In the genomic region with DNA sequence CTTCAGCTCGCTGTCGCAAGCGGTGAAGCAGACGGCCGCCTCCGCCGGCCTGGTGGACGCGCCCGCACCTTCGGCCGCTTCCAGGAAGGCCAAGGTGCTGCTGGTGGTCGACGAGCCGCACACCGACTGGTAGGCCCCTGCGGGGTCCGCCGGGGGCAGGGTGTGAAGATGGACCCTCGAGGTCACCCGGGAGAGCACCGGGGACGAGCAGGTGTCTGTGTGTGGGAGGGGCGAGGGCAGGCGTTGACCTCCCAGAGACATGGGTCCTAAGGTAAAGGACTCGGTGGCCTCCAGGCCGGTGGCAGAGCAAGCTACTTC, we compare ENCODE assay signal across 8 mouse cellular contexts. TPM values are rescaled to one million over a fixed set of nuclear protein-coding genes. Genes with fewer than 3 reads are reported as not detected.
DNase-seq lines count a peak whose midpoint lies in the region; ATAC-seq lines count a peak whose summit lies in the region.

No protein-coding gene starts in this region.

- H3K4me3 ChIP-seq in heart, embryonic 15.5 days: peak overlapping the region; percentile 67
- peak overlapping the region; percentile 72 for H3K4me3 ChIP-seq in forebrain, embryonic 14.5 days (ENCODE audit: low read depth, low read length)
- peak overlapping the region; percentile 58 for H3K4me3 ChIP-seq in liver, embryonic 16.5 days (ENCODE audit: low read depth, low read length)

- H3K27me3 ChIP-seq in heart, embryonic 15.5 days: peaks cover 51% of the 10 kb centered on the region
- H3K27me3 ChIP-seq in forebrain, embryonic 14.5 days (replicated peaks; ENCODE audit: control insufficient read depth, insufficient read depth, low read length): no peaks in the 10 kb centered on the region
- peaks cover 34% of the 10 kb centered on the region for H3K27me3 ChIP-seq in liver, embryonic 16.5 days (ENCODE audit: control insufficient read depth, insufficient read depth, low read depth, low read length)

- H3K9me3 ChIP-seq in heart, embryonic 15.5 days (replicated peaks): no peaks in the 10 kb centered on the region
- H3K9me3 ChIP-seq in forebrain, embryonic 14.5 days (replicated peaks; ENCODE audit: control insufficient read depth, low read length): no peaks in the 10 kb centered on the region
- H3K9me3 ChIP-seq in liver, embryonic 16.5 days (replicated peaks; ENCODE audit: control insufficient read depth, low read length): no peaks in the 10 kb centered on the region

- H3K27ac ChIP-seq in heart, embryonic 15.5 days: no peak overlapping the region
- H3K27ac ChIP-seq in forebrain, embryonic 14.5 days (ENCODE audit: low read depth, low read length): 0 out of 2 replicates have a peak overlapping the region, but pooled peaks have one; percentile 39
- H3K27ac ChIP-seq in liver, embryonic 16.5 days (ENCODE audit: low read length): no peak overlapping the region

- peaks cover 11% of the 10 kb centered on the region for H3K4me1 ChIP-seq in heart, embryonic 15.5 days (replicated peaks)
- H3K4me1 ChIP-seq in forebrain, embryonic 14.5 days (ENCODE audit: control insufficient read depth, insufficient read depth, low read length): no peaks in the 10 kb centered on the region
- peaks cover 3% of the 10 kb centered on the region for H3K4me1 ChIP-seq in liver, embryonic 16.5 days (ENCODE audit: control insufficient read depth, low read depth, low read length)

- peak overlapping the region; percentile 55 for H3K9ac ChIP-seq in heart, embryonic 15.5 days
- H3K9ac ChIP-seq in forebrain, embryonic 14.5 days (ENCODE audit: low read length): peak overlapping the region; percentile 75
- H3K9ac ChIP-seq in liver, embryonic 16.5 days (ENCODE audit: low read depth, low read length): 0 out of 2 replicates have a peak overlapping the region, but pooled peaks have one; percentile 24

- intact Hi-C loops in heart, postnatal 10 days (cut with DNase I): no loop called here
- intact Hi-C loops in left cerebral cortex, postnatal 25 days (cut with DNase I): loop anchor here (2.0 to 10.0 kb wide), 3 partner anchors 50 to 360 kb away; no protein-coding TSS in a partner anchor

- ATAC-seq in heart, embryonic 15.5 days (replicated peaks; ENCODE audit: insufficient number of reproducible peaks, insufficient read depth, low FRiP score, low read depth): 0 out of 2 replicates have a peak, but pooled peaks have one; percentile 7
- ATAC-seq in forebrain, embryonic 14.5 days: no peak; the same call in none of the 2 replicates
- ATAC-seq in liver, embryonic 16.5 days (ENCODE audit: low read depth): no peak

- H3K4me2 ChIP-seq in heart, embryonic 15.5 days: peak overlapping the region; percentile 96
- H3K4me2 ChIP-seq in forebrain, embryonic 14.5 days (ENCODE audit: low read length): peak overlapping the region; percentile 74
- peak overlapping the region; percentile 72 for H3K4me2 ChIP-seq in liver, embryonic 16.5 days (ENCODE audit: low read depth, low read length)

- no peak for DNase-seq in heart, postnatal 10 days
- peak; percentile 43 for DNase-seq in MN1 (ENCODE audit: low spot score)
- DNase-seq in forebrain, embryonic 14.5 days (ENCODE audit: low spot score): no peak
- DNase-seq in spleen, postnatal 36 days (ENCODE audit: low spot score in 2 of 2): no peak
- DNase-seq in frontal cortex, postnatal 10 days (ENCODE audit: low spot score in 2 of 2): no peak
- no peak for DNase-seq in left cerebral cortex, postnatal 25 days (ENCODE audit: low spot score in 2 of 2)

- no peaks in the 10 kb centered on the region for H3K36me3 ChIP-seq in heart, embryonic 15.5 days
- no peaks in the 10 kb centered on the region for H3K36me3 ChIP-seq in forebrain, embryonic 14.5 days (ENCODE audit: control insufficient read depth, insufficient read depth, low read length)
- no peaks in the 10 kb centered on the region for H3K36me3 ChIP-seq in liver, embryonic 16.5 days (ENCODE audit: control insufficient read depth, insufficient read depth)

- WGBS in heart, embryonic 15.5 days: 3% methylated on average over 27 of the region's 27 CpGs
- 3% methylated on average over 27 of the region's 27 CpGs for WGBS in forebrain, embryonic 14.5 days
- 4% methylated on average over 27 of the region's 27 CpGs for WGBS in liver, embryonic 16.5 days (ENCODE audit: insufficient replicate concordance)

RNA-seq across cellular contexts. Expression of a gene that starts 0.6 kb away (rescaled TPM):
- polyA plus RNA-seq in heart, embryonic 15.5 days (2015; fragmentation: Nextera tagmentation; extraction: Ambion mirVana): 1.4 and 2.1 TPM in 2 replicates
- 1 to 10 TPM; 4.7 to 4.8 TPM for total RNA-seq in heart, postnatal 10 days (2021)
- 23.3 and 31.6 TPM in 2 replicates for polyA plus RNA-seq in forebrain, embryonic 14.5 days (2014; fragmentation: Nextera tagmentation; extraction: Ambion mirVana)
- 0.11 and 0.25 TPM in 2 replicates for polyA plus RNA-seq in liver, embryonic 16.5 days (2015; fragmentation: Nextera tagmentation; extraction: Ambion mirVana)
- total RNA-seq in left cerebral cortex, postnatal 25 days (2021): 100 to 1,000 TPM; 471 to 488 TPM

Comparison
In these comparisons a context has a peak if more than half of its experiments do, and no peak if none do; other contexts are left out.
1. H3K9ac ChIP-seq: peak in every context shown above with its lines; median percentile 75 in forebrain, embryonic 14.5 days; 55 in heart, embryonic 15.5 days; 24 in liver, embryonic 16.5 days.